Mouse (Mus musculus): ENCODE measurements around the gene Pof1b.

Gene Pof1b

GRCm38 (mm10) chrX:112698508-112698907 is at the start of gene Pof1b:
Pof1b (minus strand) TSS chrX:112698651.
- no peak for DNase-seq (ENCODE audit: low spot score in 2 of 2)

- DNase-seq (ENCODE audit: low spot score in 2 of 2) = no peak
Measured at GRCm38 (mm10) chrX:112716587-112716986, 18.1 kb upstream of the Pof1b start.

DNA sequence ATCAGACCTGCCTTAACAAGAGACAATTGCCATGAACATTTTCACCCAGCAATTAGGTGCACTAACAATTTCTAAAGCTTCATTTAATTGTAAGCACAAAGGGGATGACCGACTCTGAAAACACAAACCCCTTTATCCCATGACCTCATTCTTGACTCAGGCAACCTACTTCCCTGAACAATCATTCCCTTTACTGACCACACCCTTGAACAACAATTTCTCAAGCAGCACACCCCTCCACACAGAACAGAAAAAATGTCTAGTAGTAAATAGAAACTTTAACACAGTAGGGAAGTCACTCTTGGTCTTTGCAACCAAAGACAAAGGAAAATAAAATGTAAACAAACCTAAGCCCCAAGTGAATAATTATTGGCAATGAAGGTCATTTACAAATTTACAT is 4.1 kb downstream of the Pof1b start:
- DNase-seq (ENCODE audit: low spot score in 2 of 2) = no peak

- DNase-seq (ENCODE audit: low spot score in 2 of 2) = no peak
Measured at GRCm38 (mm10) chrX:112680605-112681004, 17.8 kb downstream of the Pof1b start.

DNA sequence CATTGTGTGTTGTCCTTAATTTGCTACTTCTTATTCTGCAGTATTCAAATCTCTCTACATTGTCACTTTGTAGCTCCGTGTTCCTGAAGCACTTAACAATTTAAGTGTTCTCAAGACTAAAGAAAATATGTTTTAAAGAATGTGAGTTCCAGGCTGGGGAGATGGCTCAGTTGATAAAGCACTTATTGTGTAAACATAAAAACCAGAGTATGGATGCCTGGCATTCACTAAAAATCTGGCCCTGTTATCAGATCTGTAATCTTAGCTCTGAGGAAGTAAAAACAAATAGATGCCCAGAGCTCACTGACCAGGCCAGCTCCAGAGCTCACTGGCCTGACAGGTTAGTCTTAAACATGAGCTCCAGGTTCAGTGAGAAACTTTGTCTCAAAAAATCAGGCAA is 22.9 kb downstream of the Pof1b start:
- DNase-seq (ENCODE audit: low spot score in 2 of 2) = no peak

- peak; percentile 8 to 18 for DNase-seq (ENCODE audit: low spot score in 2 of 2)
Measured at GRCm38 (mm10) chrX:112601306-112602120, 96.9 kb downstream of the Pof1b start.

DNA sequence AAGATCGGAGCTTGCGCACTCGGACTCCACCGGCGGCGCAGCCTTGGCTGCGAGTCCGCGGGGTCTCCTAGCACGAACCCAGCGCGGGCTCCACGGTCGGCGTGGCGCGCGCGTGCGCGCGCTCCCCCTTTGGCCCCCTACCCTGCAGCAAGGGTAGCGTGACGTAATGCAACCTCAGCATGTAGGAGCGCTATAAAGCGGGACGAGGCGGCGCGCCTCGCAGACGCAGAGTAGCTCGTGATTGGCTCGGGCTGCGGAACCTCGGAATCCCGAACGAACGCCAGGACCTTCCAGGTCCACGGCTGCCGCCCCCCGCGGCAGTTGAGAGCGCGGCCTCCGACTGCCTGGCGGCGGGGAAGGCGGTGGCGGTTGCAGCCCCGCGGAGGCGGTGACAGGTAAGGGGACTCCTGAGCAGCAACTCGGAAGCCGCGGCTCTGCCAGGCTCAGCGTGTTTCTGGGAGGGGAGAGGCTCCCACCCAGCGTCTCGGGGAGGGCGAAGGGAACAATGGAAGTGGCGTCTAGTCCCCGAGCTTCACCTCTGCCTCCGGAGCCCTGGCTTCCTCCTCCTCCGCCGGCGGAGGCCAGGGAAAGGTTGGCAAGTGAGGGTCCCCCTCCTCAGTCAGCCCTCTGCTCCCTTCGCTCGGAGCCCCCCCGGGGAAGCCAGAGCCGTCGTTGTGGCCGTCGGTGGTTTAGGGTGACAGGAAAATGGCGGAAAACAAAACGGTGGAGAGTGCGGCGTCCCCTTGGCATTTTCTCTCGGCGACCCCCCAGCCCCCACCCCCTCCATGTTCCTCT is 97.7 kb downstream of the Pof1b start, which contains the start of gene Zfp711:
Gene Zfp711 (plus strand): TSS at position 16 of the 795 bp plus-strand sequence.
- DNase-seq (ENCODE audit: low spot score in 2 of 2) = peak; percentile 61 to 68
